Mouse (Mus musculus) neural tube, embryonic 11.5 days (tissue): Measurements from ENCODE around the gene Gm11032. TPM values are rescaled to one million over a fixed set of nuclear protein-coding genes. Genes with fewer than 3 reads are reported as not detected.

Experiments used
- ATAC-seq: fragments of 200-750 bp; cut with Nextera tagmentation; 2 replicates; pipeline ENCODE4 v1.8.0; 2017; ENCODE audit warnings: moderate number of reproducible peaks, mild to moderate bottlenecking, moderate TSS enrichment, moderate library complexity; ENCODE audit not compliant: insufficient read depth, low FRiP score, low TSS enrichment
- DNase-seq: peaks from one replicate; pipeline ENCODE4 v3.0.0-alpha.2; 2015; ENCODE audit warnings: low spot score
- H3K27ac ChIP-seq: fragments of 300-500 bp; sonication (generic); 2 replicates; pipeline ENCODE4 v1.5.1; 2014; ENCODE audit warnings: low read depth, mild to moderate bottlenecking, low read length
- H3K27me3 ChIP-seq: fragments of 300-500 bp; sonication (generic); 2 replicates; pipeline ENCODE4 v1.6.1; 2014; ENCODE audit warnings: mild to moderate bottlenecking, low read length, mixed read lengths; ENCODE audit not compliant: control insufficient read depth, insufficient read depth
- H3K36me3 ChIP-seq: fragments of 300-500 bp; sonication (generic); 2 replicates; pipeline ENCODE4 v1.6.1; 2014; ENCODE audit warnings: mild to moderate bottlenecking, low read length, moderate library complexity, mixed read lengths; ENCODE audit not compliant: control insufficient read depth, insufficient read depth
- H3K4me1 ChIP-seq: fragments of 300-500 bp; sonication (generic); 2 replicates; pipeline ENCODE4 v1.6.1; 2014; ENCODE audit warnings: low read length, mixed read lengths; ENCODE audit not compliant: control insufficient read depth, insufficient read depth
- H3K4me2 ChIP-seq: fragments of 300-500 bp; sonication (generic); 2 replicates; pipeline ENCODE4 v1.6.1; 2014; ENCODE audit warnings: low read depth, mild to moderate bottlenecking, moderate library complexity
- H3K4me3 ChIP-seq: fragments of 300-500 bp; sonication (generic); 2 replicates; pipeline ENCODE4 v1.5.1; 2014; ENCODE audit warnings: low read depth, low read length
- H3K9ac ChIP-seq: fragments of 300-500 bp; sonication (generic); 2 replicates; pipeline ENCODE4 v1.6.1; 2014; ENCODE audit warnings: mild to moderate bottlenecking, low read length
- H3K9me3 ChIP-seq: fragments of 300-500 bp; sonication (generic); 2 replicates; pipeline ENCODE4 v1.6.1; 2016; ENCODE audit warnings: low read length; ENCODE audit not compliant: control insufficient read depth
- WGBS: fragments of 180-500 bp; shearing (Covaris S2); extraction: QIAGEN DNeasy Blood & Tissue Kit; methylation state at CpG from one replicate; pipeline ENCODE4 v1.1.7; 2014; 5-methylcytosine and 5-hydroxymethylcytosine counted together
- polyA plus RNA-seq: library from polyadenylated mRNA; unstranded; fragments of >200 nt; fragmentation: Nextera tagmentation; extraction: Ambion mirVana; gene quantifications from 2 replicates; pipeline ENCODE4 v1.2.1, GENCODE M21; 2014

The Gm11032 gene
- polyA plus RNA-seq, 1 experiment from 2014 or later, result not detected

- WGBS, result 5% methylated on average over 49 of the region's 53 CpGs
- Histone ChIP-seq H3K4me1 (peaks cover 8% of the 10 kb centered on the region), H3K9me3 (no peaks in the 10 kb centered on the region), H3K9ac (peak within 1 kb of the TSS; percentile 98), H3K27me3 (no peaks in the 10 kb centered on the region), H3K4me2 (peak within 1 kb of the TSS; percentile 60), H3K27ac (peak within 1 kb of the TSS; percentile 82), H3K4me3 (peak within 1 kb of the TSS; percentile 94), H3K36me3 (no peaks in the 10 kb centered on the region)
- DNase-seq (peak; percentile 98), ATAC-seq (peak; percentile 93)
Observed at GRCm38 (mm10) chr11:4594608-4595500, 25.0 kb upstream of the Gm11032 start, which contains the start of gene Mtmr3. Mtmr3 (minus strand) TSS chr11:4594863.

- Histone ChIP-seq H3K36me3 (no peaks in the 10 kb centered on the region), H3K9me3 (no peaks in the 10 kb centered on the region), H3K4me3 (no peak overlapping the region), H3K4me1 (peaks cover under 1% of the 10 kb centered on the region; the same call in 1 of the 2 replicates), H3K27me3 (no peaks in the 10 kb centered on the region), H3K9ac (no peak overlapping the region), H3K27ac (no peak overlapping the region), H3K4me2 (no peak overlapping the region)
- DNase-seq, result no peak
- WGBS, result 96% methylated on average over 2 of the region's 2 CpGs
- no peak for ATAC-seq
Observed at GRCm38 (mm10) chr11:4598411-4598810, 21.5 kb upstream of the Gm11032 start.

GRCm38 (mm10) chr11:4599916-4600315 lies 20.0 kb upstream of the Gm11032 start:
- Histone ChIP-seq H3K4me2 (no peak overlapping the region), H3K4me3 (no peak overlapping the region), H3K27ac (no peak overlapping the region), H3K4me1 (no peaks in the 10 kb centered on the region; the same call in 1 of the 2 replicates), H3K9me3 (no peaks in the 10 kb centered on the region), H3K9ac (no peak overlapping the region), H3K27me3 (no peaks in the 10 kb centered on the region), H3K36me3 (no peaks in the 10 kb centered on the region)
- no peak for DNase-seq
- no peak for ATAC-seq
- 96% methylated on average over 3 of the region's 3 CpGs for WGBS

- 81% methylated on average over 5 of the region's 5 CpGs for WGBS
- no peaks in the 10 kb centered on the region for H3K27me3 ChIP-seq
- H3K4me2 ChIP-seq, result no peak overlapping the region
- H3K36me3 ChIP-seq, result no peaks in the 10 kb centered on the region
- no peaks in the 10 kb centered on the region for H3K9me3 ChIP-seq
- ATAC-seq, result no peak
- no peaks in the 10 kb centered on the region; the same call in 1 of the 2 replicates for H3K4me1 ChIP-seq
- H3K9ac ChIP-seq, result no peak overlapping the region
- H3K4me3 ChIP-seq, result no peak overlapping the region
- DNase-seq, result no peak
- no peak overlapping the region for H3K27ac ChIP-seq
Observed at GRCm38 (mm10) chr11:4601890-4602289, 18.0 kb upstream of the Gm11032 start.

- Histone ChIP-seq H3K4me1 (no peaks in the 10 kb centered on the region; the same call in 1 of the 2 replicates), H3K4me3 (no peak overlapping the region), H3K9ac (no peak overlapping the region), H3K36me3 (no peaks in the 10 kb centered on the region), H3K27ac (no peak overlapping the region), H3K4me2 (no peak overlapping the region), H3K9me3 (no peaks in the 10 kb centered on the region), H3K27me3 (no peaks in the 10 kb centered on the region)
- DNase-seq, result no peak
- no peak for ATAC-seq
- WGBS, result 36% methylated on average over 12 of the region's 12 CpGs
Observed at GRCm38 (mm10) chr11:4602691-4603441, 17.0 kb upstream of the Gm11032 start.

- Histone ChIP-seq H3K36me3 (no peaks in the 10 kb centered on the region), H3K9me3 (no peaks in the 10 kb centered on the region), H3K27me3 (no peaks in the 10 kb centered on the region), H3K4me1 (no peaks in the 10 kb centered on the region; the same call in 1 of the 2 replicates), H3K27ac (no peak overlapping the region), H3K4me3 (no peak overlapping the region), H3K4me2 (no peak overlapping the region), H3K9ac (no peak overlapping the region)
- no peak for DNase-seq
- 13% methylated on average over 6 of the region's 6 CpGs for WGBS
- no peak for ATAC-seq
Observed at GRCm38 (mm10) chr11:4604441-4604840, 15.4 kb upstream of the Gm11032 start.

- H3K4me3 ChIP-seq, result no peak overlapping the region
- ATAC-seq, result no peak
- H3K4me2 ChIP-seq, result no peak overlapping the region
- no peaks in the 10 kb centered on the region for H3K9me3 ChIP-seq
- 48% methylated on average over 7 of the region's 7 CpGs for WGBS
- no peak overlapping the region for H3K27ac ChIP-seq
- no peak overlapping the region for H3K9ac ChIP-seq
- H3K27me3 ChIP-seq, result no peaks in the 10 kb centered on the region
- H3K4me1 ChIP-seq, result no peaks in the 10 kb centered on the region; the same call in 1 of the 2 replicates
- H3K36me3 ChIP-seq, result no peaks in the 10 kb centered on the region
- DNase-seq, result no peak
Observed at GRCm38 (mm10) chr11:4605414-4605813, 14.5 kb upstream of the Gm11032 start.

GRCm38 (mm10) chr11:4606541-4606940 lies 13.3 kb upstream of the Gm11032 start:
- H3K4me1 ChIP-seq, result no peaks in the 10 kb centered on the region; the same call in 1 of the 2 replicates
- WGBS, result 86% methylated on average over 1 of the region's 1 CpGs
- no peaks in the 10 kb centered on the region for H3K27me3 ChIP-seq
- ATAC-seq (no peak), DNase-seq (no peak)
- no peaks in the 10 kb centered on the region for H3K9me3 ChIP-seq
- no peak overlapping the region for H3K4me3 ChIP-seq
- no peaks in the 10 kb centered on the region for H3K36me3 ChIP-seq
- no peak overlapping the region for H3K9ac ChIP-seq
- no peak overlapping the region for H3K4me2 ChIP-seq
- H3K27ac ChIP-seq, result no peak overlapping the region
